Mouse (Mus musculus) ovary, postnatal 36 days (tissue): ENCODE results near the gene Gm20219.
A peak's percentile ranks its signal among the peaks of the same experiment; 100 is the strongest.

Experiments used
- DNase-seq: peaks from one replicate; pipeline ENCODE4 v3.0.0; 2022; ENCODE audit warnings: low spot score, mixed read lengths

Gene Gm20219

GRCm38 (mm10) chr17:56554122-56554551, at the start of gene Gm20219:
Gene Gm20219 (minus strand): TSS chr17:56554387.
- peak; percentile 46 for DNase-seq

GRCm38 (mm10) chr17:56604070-56604380, 49.8 kb upstream of the Gm20219 start:
- DNase-seq = no peak

DNA sequence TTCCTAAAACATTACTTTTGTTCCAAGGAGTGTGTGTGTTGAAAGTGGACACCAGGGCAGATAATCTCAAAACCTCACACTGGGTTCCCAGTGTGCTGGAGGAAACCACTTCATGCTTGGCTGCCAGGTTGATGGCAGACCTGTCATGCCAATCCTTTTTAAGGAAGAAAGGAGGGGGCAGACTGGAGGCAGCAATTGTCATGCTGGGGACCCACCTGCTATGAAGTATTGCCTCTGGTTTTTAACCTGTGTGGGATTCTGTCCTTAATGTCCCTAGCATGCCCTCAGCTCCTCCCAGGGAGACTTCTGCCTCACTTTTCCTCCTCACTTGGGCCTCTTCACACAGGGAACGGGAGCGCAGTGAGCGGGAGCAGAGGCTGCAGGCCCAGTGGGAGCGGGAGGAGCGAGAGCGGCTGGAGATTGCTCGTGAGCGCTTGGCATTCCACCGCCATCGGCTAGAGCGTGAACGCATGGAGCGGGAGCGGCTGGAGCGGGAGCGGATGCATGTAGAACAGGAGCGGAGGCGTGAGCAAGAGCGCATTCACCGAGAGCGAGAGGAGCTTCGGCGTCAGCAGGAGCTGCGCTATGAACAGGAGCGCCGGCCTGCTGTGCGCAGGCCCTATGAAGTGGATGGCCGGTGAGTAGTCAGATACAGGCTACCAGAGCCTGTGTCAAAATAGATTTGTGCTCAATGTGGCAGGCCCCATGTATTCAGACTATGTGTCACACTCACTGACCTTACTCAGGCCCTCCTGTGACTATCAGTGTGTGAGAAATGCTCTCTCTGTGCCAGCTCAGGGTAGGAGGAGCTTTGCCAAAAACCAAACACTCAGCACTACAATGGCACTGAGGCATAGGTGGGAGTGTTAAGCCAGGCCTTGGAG, 49.2 kb upstream of the Gm20219 start:
- DNase-seq = no peak

DNA sequence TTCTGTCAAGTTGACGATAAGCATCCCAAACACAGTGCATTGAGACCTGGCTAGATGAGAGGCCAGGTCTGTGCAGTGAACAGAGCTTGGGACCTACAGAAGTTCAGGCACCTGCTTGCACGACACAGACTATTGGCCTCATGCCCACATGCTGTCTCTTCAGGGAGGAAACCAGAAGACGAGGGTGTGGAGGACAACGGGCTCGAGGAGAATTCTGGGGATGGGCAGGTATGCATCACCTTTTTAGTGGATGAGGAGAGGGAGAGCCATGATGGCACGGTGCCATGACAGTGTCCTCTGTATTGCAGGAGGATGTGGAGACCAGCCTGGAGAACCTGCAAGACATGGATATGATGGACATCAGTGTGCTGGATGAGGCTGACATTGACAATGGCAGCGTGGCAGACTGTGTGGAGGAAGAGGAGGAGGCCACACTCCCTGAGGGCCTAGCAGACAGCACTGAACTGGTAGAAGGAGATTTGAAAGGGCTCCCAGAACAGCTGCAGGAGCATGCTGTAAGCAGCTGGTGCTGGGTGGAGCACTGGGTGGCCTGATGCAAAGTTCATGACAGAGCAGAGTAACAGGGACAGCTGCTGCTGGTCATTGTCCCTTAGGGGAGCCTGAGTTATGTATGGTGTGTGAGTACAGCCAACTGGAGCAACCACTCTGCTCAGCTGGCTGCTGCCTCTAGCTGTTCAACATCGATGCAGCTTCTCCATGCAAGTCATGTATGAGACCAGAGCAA, 39.5 kb upstream of the Gm20219 start:
- no peak for DNase-seq

GRCm38 (mm10) chr17:56592553-56592952, 38.4 kb upstream of the Gm20219 start:
- no peak for DNase-seq

DNA sequence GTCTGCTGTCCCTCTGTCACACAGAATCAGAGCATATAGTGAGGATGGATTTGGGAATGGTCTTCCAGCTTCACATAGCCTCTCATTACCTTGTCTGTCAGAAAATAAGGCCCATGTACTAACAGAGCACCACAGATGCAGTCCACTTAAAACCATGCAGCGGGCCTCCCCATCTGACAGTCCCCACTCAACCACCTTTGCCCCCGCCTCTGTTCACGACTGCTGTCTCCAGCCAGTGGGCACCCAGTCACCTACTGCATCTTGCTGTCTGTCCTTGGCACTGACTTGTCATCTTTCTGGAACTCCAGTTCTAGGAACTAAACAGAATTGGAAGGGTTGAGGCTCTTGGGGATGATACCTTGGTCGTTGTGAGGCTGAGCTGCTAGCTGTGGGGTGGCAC, 34.7 kb upstream of the Gm20219 start:
- DNase-seq = no peak

- no peak for DNase-seq
These were observed 33.6 kb upstream of the Gm20219 start for GRCm38 (mm10) chr17:56587773-56588172.

- DNase-seq = peak; percentile 65
These were observed 31.1 kb upstream of the Gm20219 start for GRCm38 (mm10) chr17:56585171-56585821.

DNA sequence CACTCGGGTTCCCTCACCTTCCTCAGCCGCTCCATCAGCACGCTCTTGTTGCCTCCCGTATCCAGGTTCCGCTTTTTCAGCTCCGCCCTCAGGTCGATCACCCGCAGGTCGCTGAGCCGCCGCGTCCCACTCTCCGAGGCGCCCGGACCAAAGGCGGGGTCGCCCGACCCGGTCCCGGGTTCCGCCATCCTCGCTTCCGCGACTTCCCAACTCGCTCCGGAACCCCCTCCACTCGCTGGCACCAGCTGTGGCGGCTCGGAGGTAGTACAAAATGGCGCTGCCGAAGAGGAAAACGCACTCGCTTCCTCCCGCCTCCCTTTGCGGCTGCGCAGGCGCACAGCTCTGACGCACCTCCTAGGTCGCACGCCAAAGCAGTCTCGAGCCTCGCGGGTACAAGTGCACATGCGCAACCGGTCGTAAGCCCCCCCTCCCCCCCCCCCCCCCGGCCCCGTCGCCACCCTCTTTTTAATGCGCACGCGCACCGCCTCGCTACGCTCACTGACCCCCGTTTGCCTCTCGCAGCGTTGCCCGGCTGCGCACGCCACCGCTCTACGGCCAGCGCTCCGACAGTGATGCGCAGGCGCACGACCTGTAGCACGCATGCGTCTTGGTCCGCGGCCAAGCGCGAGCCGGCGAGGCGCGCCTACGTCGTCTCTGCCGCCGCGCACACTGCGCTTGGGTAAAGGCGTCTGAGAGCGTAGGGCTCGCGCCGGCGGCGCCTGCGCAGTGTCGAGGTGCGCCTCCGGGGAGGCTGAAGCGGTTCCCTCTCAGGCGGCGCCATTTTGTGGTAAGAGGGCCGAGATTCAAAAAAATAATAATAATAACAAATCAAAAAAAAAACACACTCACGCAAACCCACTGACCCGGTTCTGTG, 30.3 kb upstream of the Gm20219 start, which contains the start of the genes Safb2 and Safb:
Safb2 (minus strand) TSS at position 329 of the 874 bp plus-strand sequence.
Safb (plus strand) TSS at position 569 of the 874 bp plus-strand sequence.
- peak; percentile 100 for DNase-seq

DNA sequence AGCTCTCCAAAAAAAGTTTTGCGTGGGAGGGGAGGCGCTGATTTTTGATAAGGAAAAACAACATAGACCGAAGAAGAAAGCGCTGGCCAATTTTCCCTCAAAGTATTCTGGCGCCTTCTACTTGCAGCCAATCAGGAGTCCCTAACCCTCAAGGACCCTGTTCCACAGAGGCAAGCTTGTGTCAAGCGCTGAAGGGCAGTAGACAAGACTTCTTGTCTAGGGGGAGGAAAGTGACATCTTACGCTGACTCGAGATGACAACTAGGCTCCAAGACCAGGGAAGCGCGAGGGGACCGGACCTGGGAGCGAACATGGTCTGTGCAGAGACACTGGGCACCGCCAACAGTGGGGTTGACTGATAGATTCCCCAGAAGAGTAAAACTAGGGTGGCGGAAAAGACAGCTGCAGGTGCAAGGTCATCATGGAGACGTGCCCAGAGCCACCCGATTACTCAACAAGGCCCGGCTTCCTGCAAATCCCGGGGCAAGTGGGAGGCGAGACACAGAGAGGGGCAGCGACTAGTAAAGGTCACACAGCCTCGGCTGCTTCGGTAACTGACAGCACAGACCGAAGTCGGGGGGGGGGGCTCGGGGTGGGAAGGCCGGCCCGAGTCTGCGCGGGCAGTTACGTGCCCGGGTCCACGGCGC, 29.5 kb upstream of the Gm20219 start:
- DNase-seq = peak; percentile 43

DNA sequence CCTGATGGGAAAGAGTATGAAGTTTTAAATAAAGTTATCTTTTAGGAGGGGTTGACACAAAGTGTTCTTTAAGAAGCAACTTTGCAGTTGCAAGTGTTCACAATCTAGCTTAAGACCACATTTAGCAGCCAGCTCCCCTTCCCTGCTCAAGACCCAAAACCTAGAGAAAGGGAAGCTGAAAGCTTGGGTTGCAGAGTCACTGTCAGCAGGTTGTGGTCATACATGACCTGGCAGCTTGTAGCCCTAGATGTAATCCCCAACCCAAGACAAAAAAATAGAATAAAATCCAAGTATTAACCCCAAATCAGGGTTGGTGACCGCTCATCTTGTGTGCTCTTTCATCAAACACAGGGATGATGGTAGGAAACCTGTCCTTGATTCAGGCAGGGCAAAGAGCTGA, 28.9 kb upstream of the Gm20219 start:
- no peak for DNase-seq

DNA sequence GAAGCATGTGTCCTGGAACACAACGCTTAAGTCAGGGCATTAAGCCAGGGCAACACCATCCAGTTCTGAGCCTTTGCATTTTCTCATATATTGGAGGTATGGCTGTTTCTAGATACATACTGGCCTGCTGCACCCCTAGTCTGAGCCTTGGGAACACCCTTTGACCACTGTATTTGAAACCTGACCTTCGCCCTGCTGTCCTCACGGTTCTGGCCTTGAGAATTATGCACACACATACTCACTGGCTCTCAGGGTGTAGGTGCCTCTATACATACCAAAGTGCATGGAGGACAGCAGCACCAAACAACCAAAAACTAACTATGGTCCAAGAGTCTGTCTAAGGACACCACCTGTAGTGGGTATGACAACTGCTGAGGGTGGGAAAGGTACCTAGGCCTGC, 18.8 kb upstream of the Gm20219 start:
- DNase-seq = no peak

DNA sequence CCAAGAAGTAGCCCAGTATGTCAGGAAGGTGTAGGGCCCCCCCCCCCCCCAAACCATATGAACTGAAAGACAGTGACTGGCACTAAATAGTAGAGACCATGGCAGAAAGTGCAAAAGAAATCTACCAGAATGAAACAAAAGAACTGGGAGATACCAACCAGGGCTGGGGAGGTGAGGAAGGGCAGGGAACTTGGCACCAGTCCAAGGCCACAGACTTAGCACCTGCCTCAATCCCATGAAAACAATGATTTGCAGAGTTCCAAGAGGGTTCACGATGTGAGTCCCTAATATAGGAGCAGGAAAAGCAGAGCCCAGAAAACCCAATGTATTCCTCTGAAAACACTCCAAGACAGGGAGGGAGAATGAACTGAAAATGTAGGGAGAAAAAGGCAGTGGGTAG, 18.0 kb upstream of the Gm20219 start:
- no peak for DNase-seq

DNA sequence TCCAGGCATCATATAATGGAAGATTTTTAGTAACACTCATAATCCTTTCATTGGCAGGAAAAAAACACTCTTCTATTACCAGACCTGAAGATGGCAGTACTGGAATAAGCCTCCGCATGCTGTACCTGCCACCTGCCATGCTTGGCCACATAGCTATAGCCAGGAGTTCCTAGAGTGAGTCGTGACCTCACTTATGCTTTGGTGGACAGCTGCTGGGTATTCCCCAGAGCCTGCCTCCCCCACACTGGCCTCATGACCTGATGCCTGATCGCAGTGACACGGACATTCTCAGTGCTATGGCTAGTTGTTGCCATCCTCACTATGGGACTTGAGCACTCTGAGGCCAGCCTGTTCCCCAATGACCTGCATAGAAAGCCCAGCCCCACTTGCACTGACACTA, 16.1 kb upstream of the Gm20219 start:
- no peak for DNase-seq

GRCm38 (mm10) chr17:56567370-56567769, 13.2 kb upstream of the Gm20219 start:
- no peak for DNase-seq

GRCm38 (mm10) chr17:56566918-56567317, 12.7 kb upstream of the Gm20219 start:
- no peak for DNase-seq

DNA sequence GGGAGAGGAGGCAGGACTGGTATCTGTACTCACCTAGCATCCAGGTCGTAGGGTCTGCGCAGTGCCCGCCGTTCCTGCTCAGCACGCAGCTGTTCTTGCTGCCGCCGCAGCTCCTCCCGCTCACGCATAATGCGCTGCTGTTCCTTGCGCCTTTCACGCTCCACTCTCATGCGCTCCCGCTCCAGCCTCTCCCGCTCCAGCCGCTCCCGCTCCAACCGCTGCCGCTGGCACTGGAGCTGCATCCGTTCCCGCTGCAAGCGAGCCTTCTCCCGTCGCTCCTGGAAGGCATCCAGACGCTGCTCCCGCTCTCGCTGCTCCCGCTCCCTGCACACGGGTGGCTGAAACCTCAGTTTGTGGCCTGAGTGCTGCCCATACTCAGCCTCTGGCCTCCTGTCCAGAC, 12.1 kb upstream of the Gm20219 start:
- DNase-seq = no peak

DNA sequence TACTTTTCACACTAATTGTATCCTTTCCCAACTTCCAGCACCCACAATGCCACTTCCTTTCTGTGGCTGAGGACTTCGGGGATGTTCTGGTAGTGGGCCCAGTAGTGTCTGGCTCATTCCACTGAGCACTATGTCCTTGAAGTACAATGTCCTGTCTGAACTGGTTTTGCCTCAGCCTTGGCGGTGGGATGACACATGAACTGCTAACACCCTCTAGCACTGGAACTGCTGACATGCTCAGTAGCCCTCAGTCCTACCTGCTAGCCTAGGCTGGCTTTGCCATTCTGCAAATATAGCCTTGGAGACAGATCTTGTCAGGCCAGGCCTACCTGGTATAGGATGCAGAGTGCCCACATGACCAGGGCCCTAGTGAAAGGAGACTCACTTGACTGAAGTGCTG, 7.7 kb upstream of the Gm20219 start:
- DNase-seq = no peak

DNA sequence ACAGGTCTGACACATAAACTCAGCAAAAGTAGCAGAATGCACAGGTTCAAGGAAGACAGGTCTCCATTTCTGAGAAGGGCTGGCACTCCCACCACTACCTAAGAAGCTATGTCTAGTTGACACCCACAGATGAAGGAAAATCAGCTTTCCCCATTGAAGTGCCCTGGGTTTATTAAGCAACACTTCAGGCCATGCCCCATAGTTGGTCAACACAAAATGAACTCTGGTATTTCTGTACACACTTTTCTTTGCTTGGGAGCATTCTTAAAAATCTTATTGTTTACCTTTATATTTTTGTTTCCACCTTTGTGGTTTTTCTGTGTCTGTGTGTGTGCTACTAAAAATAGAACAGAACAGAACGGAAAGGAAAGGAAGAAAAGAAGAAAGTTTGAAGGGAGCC, 5.9 kb upstream of the Gm20219 start:
- no peak for DNase-seq

DNA sequence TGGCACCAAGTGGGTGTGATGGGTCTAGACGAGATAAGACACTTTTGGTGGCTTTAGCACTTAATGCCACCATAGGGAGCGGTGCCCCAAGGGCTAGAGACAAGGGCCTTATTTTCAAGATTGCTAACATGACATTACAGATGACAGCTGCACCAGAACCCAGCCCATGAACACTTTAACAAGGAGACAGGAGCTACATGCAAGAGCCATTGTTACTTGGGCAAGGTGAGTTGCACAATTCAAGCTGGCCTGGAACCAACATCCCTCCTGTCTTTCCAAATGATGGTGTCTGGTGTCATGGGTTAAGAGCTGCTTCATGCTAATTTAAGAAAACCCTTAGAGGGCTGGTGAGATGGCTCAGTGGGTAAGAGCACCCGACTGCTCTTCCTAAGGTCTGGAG, 5.2 kb upstream of the Gm20219 start:
- DNase-seq = no peak

GRCm38 (mm10) chr17:56558448-56558847, 4.3 kb upstream of the Gm20219 start:
- DNase-seq = peak; percentile 63
